Mouse (Mus musculus) liver, embryonic 14.5 days (tissue): ENCODE data around the gene Rreb1. TPM values are rescaled to one million over a fixed set of nuclear protein-coding genes. Genes with fewer than 3 reads are reported as not detected.

Experiments used
- ATAC-seq: fragments of 200-750 bp; cut with Nextera tagmentation; 2 replicates; pipeline ENCODE4 v1.8.0; 2017; ENCODE audit warnings: moderate number of reproducible peaks, mild to moderate bottlenecking, moderate library complexity; ENCODE audit not compliant: insufficient read depth
- DNase-seq, 3 experiments: peaks; one replicate each; pipeline ENCODE4 v3.0.0-alpha.2; 2012 to 2013; ENCODE audit warnings: low read depth in 3 of 3, low spot score in 3 of 3
- H3K27ac ChIP-seq: fragments of 300-500 bp; sonication (generic); 2 replicates; pipeline ENCODE4 v1.5.1; 2014; ENCODE audit warnings: moderate library complexity, mild to moderate bottlenecking, control low read depth, inconsistent platforms
- H3K27me3 ChIP-seq: fragments of 300-500 bp; sonication (generic); 2 replicates; pipeline ENCODE4 v1.6.1; 2014; ENCODE audit warnings: mild to moderate bottlenecking, low read length, moderate library complexity; ENCODE audit not compliant: control insufficient read depth, insufficient read depth
- H3K36me3 ChIP-seq: fragments of 300-500 bp; sonication (generic); replicated peaks from 2 replicates; pipeline ENCODE4 v1.6.1; 2014; ENCODE audit warnings: low read depth; ENCODE audit not compliant: control insufficient read depth, insufficient read depth
- H3K4me1 ChIP-seq, 2 experiments: fragments of 200-500 bp in 1 of 2; fragments of 300-500 bp in 1 of 2; sonication (generic) in 1 of 2; replicated peaks; 2 replicates each; pipeline ENCODE4 v1.6.1; 2012 to 2014; ENCODE audit warnings: antibody characterized with exemption in 1 of 2, inconsistent platforms in 1 of 2, low read length in 1 of 2; ENCODE audit not compliant: control insufficient read depth in 2 of 2, insufficient read depth in 2 of 2
- H3K4me2 ChIP-seq: fragments of 300-500 bp; sonication (generic); 2 replicates; pipeline ENCODE4 v1.6.1; 2014; ENCODE audit warnings: low read depth, mild to moderate bottlenecking, control low read depth, moderate library complexity
- H3K4me3 ChIP-seq, 2 experiments: fragments of 200-500 bp in 1 of 2; fragments of 300-500 bp in 1 of 2; sonication (generic) in 1 of 2; 2 replicates each; pipeline ENCODE4 v1.5.1; 2012 to 2014; ENCODE audit warnings: low read depth in 2 of 2, low read length in 2 of 2, mild to moderate bottlenecking in 2 of 2, control low read depth in 1 of 2, inconsistent platforms in 1 of 2, moderate library complexity in 1 of 2; ENCODE audit not compliant: insufficient read depth in 1 of 2
- H3K9ac ChIP-seq: fragments of 300-500 bp; sonication (generic); replicated peaks from 2 replicates; pipeline ENCODE4 v1.6.1; 2014; ENCODE audit warnings: mild to moderate bottlenecking, control low read depth, moderate library complexity
- H3K9me3 ChIP-seq: fragments of 300-500 bp; sonication (generic); 2 replicates; pipeline ENCODE4 v1.6.1; 2016; ENCODE audit warnings: low read length, mixed read lengths; ENCODE audit not compliant: control insufficient read depth
- CTCF ChIP-seq: IDR thresholded peaks from 2 replicates; pipeline ENCODE4 v1.5.1; 2016; ENCODE audit warnings: antibody characterized with exemption, low read depth, control low read depth
- EP300 ChIP-seq: IDR thresholded peaks from 2 replicates; pipeline ENCODE4 v1.6.1; 2016; ENCODE audit warnings: antibody characterized with exemption, low read depth
- WGBS: fragments of 180-500 bp; shearing (Covaris S2); extraction: QIAGEN DNeasy Blood & Tissue Kit; methylation state at CpG from one replicate; pipeline ENCODE4 v1.1.7; 2014; ENCODE audit not compliant: insufficient replicate concordance; 5-methylcytosine and 5-hydroxymethylcytosine counted together
- polyA plus RNA-seq, 2 experiments: library from polyadenylated mRNA; depleted of rRNA in 1 of 2; stranded (reverse) in 1 of 2; unstranded in 1 of 2; fragments of >200 nt; fragmentation: Nextera tagmentation in 1 of 2; extraction: Ambion mirVana in 1 of 2; gene quantifications; 2 replicates each; pipeline versions ENCODE4 v1.2.1 to v1.2.3; 2012 to 2014

Rreb1 gene
- polyA plus RNA-seq, 2 experiments = 5.4 TPM

- Histone ChIP-seq H3K27me3 (no peaks in the 10 kb centered on the region), H3K4me3 (no peak overlapping the region), H3K27ac (no peak overlapping the region), H3K9ac (no peak overlapping the region), H3K4me2 (no peak overlapping the region), H3K4me1 (no peaks in the 10 kb centered on the region), H3K36me3 (peaks cover 35% of the 10 kb centered on the region), H3K9me3 (no peaks in the 10 kb centered on the region)
- WGBS = 90% methylated on average over 17 of the region's 17 CpGs
- no peak for ATAC-seq
- no peak for DNase-seq
- TF ChIP-seq EP300 = no peak
- TF ChIP-seq CTCF = no peak
Measured at GRCm38 (mm10) chr13:37929532-37929931, 151.3 kb downstream of the Rreb1 start.

GRCm38 (mm10) chr13:37930091-37930490, 151.9 kb downstream of the Rreb1 start:
- no peaks in the 10 kb centered on the region for H3K27me3 ChIP-seq
- H3K4me1 ChIP-seq = no peaks in the 10 kb centered on the region
- no peak overlapping the region for H3K27ac ChIP-seq
- no peak overlapping the region for H3K4me3 ChIP-seq
- DNase-seq = no peak
- 86% methylated on average over 13 of the region's 13 CpGs for WGBS
- no peaks in the 10 kb centered on the region for H3K9me3 ChIP-seq
- no peak overlapping the region for H3K4me2 ChIP-seq
- ATAC-seq = no peak
- H3K36me3 ChIP-seq = peaks cover 39% of the 10 kb centered on the region
- TF ChIP-seq EP300 (no peak), CTCF (no peak)
- H3K9ac ChIP-seq = no peak overlapping the region

GRCm38 (mm10) chr13:37930621-37931020, 152.4 kb downstream of the Rreb1 start:
- Histone ChIP-seq H3K27ac (no peak overlapping the region), H3K4me2 (no peak overlapping the region), H3K4me3 (no peak overlapping the region), H3K9me3 (no peaks in the 10 kb centered on the region), H3K36me3 (peaks cover 40% of the 10 kb centered on the region), H3K4me1 (no peaks in the 10 kb centered on the region), H3K9ac (no peak overlapping the region), H3K27me3 (no peaks in the 10 kb centered on the region)
- DNase-seq (no peak), ATAC-seq (no peak)
- TF ChIP-seq CTCF (no peak), EP300 (no peak)
- 92% methylated on average over 23 of the region's 23 CpGs for WGBS

- H3K27ac ChIP-seq = no peak overlapping the region
- ATAC-seq = no peak
- no peak for DNase-seq
- no peaks in the 10 kb centered on the region for H3K9me3 ChIP-seq
- no peak overlapping the region for H3K9ac ChIP-seq
- H3K4me2 ChIP-seq = no peak overlapping the region
- WGBS = 81% methylated on average over 27 of the region's 27 CpGs
- TF ChIP-seq EP300 = no peak
- no peak for TF ChIP-seq CTCF
- peaks cover 38% of the 10 kb centered on the region for H3K36me3 ChIP-seq
- no peak overlapping the region for H3K4me3 ChIP-seq
- no peaks in the 10 kb centered on the region for H3K4me1 ChIP-seq
- H3K27me3 ChIP-seq = no peaks in the 10 kb centered on the region
Measured at GRCm38 (mm10) chr13:37931210-37931922, 153.2 kb downstream of the Rreb1 start.

- Histone ChIP-seq H3K4me1 (no peaks in the 10 kb centered on the region), H3K4me2 (no peak overlapping the region), H3K36me3 (peaks cover 36% of the 10 kb centered on the region), H3K9me3 (no peaks in the 10 kb centered on the region), H3K27me3 (no peaks in the 10 kb centered on the region), H3K4me3 (no peak overlapping the region), H3K9ac (no peak overlapping the region), H3K27ac (no peak overlapping the region)
- WGBS = 76% methylated on average over 4 of the region's 4 CpGs
- ATAC-seq = no peak
- no peak for DNase-seq
- TF ChIP-seq CTCF (no peak), EP300 (no peak)
Measured at GRCm38 (mm10) chr13:37934075-37934474, 155.9 kb downstream of the Rreb1 start.
